Mouse (Mus musculus) bone marrow, adult 2 months (tissue): Measurements from ENCODE around the gene Armcx4.

ENCODE experiments used
- CTCF ChIP-seq: fragments of 200-500 bp; IDR thresholded peaks from 2 replicates; pipeline ENCODE4 v1.5.1; 2011; ENCODE audit warnings: low read length, control low read depth; ENCODE audit not compliant: control insufficient read depth, insufficient read depth
- POLR2A ChIP-seq: fragments of 200-500 bp; IDR thresholded peaks from 2 replicates; pipeline ENCODE4 v1.6.1; 2011; ENCODE audit warnings: low read depth, mild to moderate bottlenecking, control low read depth, low read length, borderline replicate concordance; ENCODE audit not compliant: control insufficient read depth

GRCm38 (mm10) chrX:134675022-134675421, 11.3 kb upstream of the Armcx4 start:
- TF ChIP-seq POLR2A (no peak), CTCF (no peak)
